Mouse (Mus musculus) kidney, postnatal 0 days (tissue): ENCODE measurements around the gene Spata46. TPM values are rescaled to one million over a fixed set of nuclear protein-coding genes. Genes with fewer than 3 reads are reported as not detected.

Source experiments
- ATAC-seq: fragments of 200-750 bp; cut with Nextera tagmentation; replicated peaks from 2 replicates; pipeline ENCODE4 v1.8.0; 2017; ENCODE audit warnings: low read depth, moderate number of reproducible peaks, moderate TSS enrichment, moderate library complexity; ENCODE audit not compliant: low FRiP score
- DNase-seq: peaks from one replicate; pipeline ENCODE4 v3.0.0-alpha.2; 2016; ENCODE audit warnings: low spot score
- H3K27ac ChIP-seq: fragments of 300-500 bp; sonication (generic); 2 replicates; pipeline ENCODE4 v1.5.1; 2014; ENCODE audit warnings: mild to moderate bottlenecking
- H3K27me3 ChIP-seq: fragments of 300-500 bp; sonication (generic); 2 replicates; pipeline ENCODE4 v1.6.1; 2014; ENCODE audit warnings: low read length, mixed read lengths; ENCODE audit not compliant: insufficient read depth
- H3K36me3 ChIP-seq: fragments of 300-500 bp; sonication (generic); 2 replicates; pipeline ENCODE4 v1.6.1; 2014; ENCODE audit warnings: low read length, mixed read lengths; ENCODE audit not compliant: insufficient read depth
- H3K4me1 ChIP-seq: fragments of 300-500 bp; sonication (generic); replicated peaks from 2 replicates; pipeline ENCODE4 v1.6.1; 2014; ENCODE audit warnings: antibody characterized with exemption, low read length, mixed read lengths; ENCODE audit not compliant: insufficient read depth
- H3K4me2 ChIP-seq: fragments of 300-500 bp; sonication (generic); 2 replicates; pipeline ENCODE4 v1.6.1; 2014; ENCODE audit warnings: mild to moderate bottlenecking, low read length, moderate library complexity, mixed read lengths
- H3K4me3 ChIP-seq: fragments of 300-500 bp; sonication (generic); replicated peaks from 2 replicates; pipeline ENCODE4 v1.5.1; 2014; ENCODE audit warnings: low read depth, low read length
- H3K9ac ChIP-seq: fragments of 300-500 bp; sonication (generic); 2 replicates; pipeline ENCODE4 v1.6.1; 2014; ENCODE audit warnings: low read depth, low read length
- H3K9me3 ChIP-seq: fragments of 300-500 bp; sonication (generic); replicated peaks from 2 replicates; pipeline ENCODE4 v1.6.1; 2016; ENCODE audit warnings: low read length, inconsistent platforms, mixed read lengths
- CTCF ChIP-seq: IDR thresholded peaks from 2 replicates; pipeline ENCODE4 v1.5.1; 2016; ENCODE audit warnings: antibody characterized with exemption, low read depth, mild to moderate bottlenecking, moderate library complexity
- WGBS: fragments of 180-500 bp; shearing (Covaris S2); extraction: QIAGEN DNeasy Blood & Tissue Kit; methylation state at CpG from one replicate; pipeline ENCODE4 v1.1.7; 2014; 5-methylcytosine and 5-hydroxymethylcytosine counted together
- polyA plus RNA-seq: library from polyadenylated mRNA; unstranded; fragments of >200 nt; fragmentation: Nextera tagmentation; extraction: Ambion mirVana; gene quantifications from 2 replicates; pipeline ENCODE4 v1.2.1, GENCODE M21; 2015

Gene Spata46
- polyA plus RNA-seq, 1 experiment from 2014 or later: 0.62 TPM

DNA sequence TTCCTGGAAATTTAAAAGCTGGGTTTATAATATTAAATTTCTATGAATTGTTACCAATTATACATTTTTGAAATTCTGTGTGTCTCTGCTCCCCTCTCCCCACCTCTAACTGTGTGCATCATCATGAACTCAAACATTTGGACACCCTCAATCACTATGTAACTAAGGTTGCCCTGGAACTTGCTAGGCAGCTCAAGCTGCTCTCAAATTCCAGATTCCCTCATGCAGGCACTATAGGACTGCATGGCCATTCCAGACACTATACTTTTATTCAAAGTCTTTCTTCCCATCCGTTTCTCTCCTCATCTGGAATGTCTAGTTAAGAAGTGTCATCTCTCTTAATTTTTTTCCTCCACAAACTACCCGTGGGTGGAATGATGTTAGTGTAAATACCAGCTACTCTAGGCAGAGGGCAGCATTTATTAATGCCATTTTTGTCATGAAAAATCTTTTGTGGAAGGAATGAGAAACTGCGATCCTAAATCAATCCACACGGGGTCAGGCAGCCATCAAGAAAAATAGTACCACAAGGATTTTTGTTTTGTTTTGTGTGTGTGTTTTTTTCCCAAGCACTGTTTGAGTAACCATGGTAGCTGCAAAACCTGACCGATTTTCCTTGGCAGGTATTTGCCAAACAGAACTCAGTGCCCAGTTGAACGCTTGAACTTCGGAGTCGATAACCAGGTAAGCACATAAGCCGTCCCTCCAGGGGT is 16.2 kb upstream of the Spata46 start:
- no peak overlapping the region for H3K4me2 ChIP-seq
- no peaks in the 10 kb centered on the region for H3K9me3 ChIP-seq
- ATAC-seq (no peak), DNase-seq (peak; percentile 92)
- no peak overlapping the region for H3K27ac ChIP-seq
- no peaks in the 10 kb centered on the region for H3K4me1 ChIP-seq
- no peaks in the 10 kb centered on the region for H3K36me3 ChIP-seq
- WGBS: 37% methylated on average over 9 of the region's 9 CpGs
- no peaks in the 10 kb centered on the region for H3K27me3 ChIP-seq
- no peak overlapping the region for H3K9ac ChIP-seq
- no peak overlapping the region for H3K4me3 ChIP-seq
- peak; percentile 98 for TF ChIP-seq CTCF

DNA sequence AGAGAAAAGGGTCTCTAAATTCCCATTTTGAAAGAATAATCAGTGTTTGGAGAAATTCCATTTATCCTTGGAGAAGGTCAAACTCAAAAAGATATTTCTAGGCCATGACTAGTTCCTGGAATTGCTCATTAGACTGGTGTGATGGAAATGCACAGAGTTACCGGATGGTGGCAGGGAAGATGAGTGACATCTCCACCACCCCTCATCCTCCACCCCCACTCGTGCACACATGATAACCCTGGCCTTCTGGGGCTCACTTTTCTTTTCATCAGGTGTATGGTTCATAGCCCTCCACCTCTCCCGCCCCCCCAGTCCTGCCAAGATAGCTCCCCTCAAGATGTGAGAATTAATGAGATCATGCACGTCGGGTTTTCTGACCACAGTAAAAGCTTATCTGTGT is 15.3 kb upstream of the Spata46 start:
- no peaks in the 10 kb centered on the region for H3K36me3 ChIP-seq
- no peaks in the 10 kb centered on the region for H3K9me3 ChIP-seq
- H3K4me3 ChIP-seq: no peak overlapping the region
- ATAC-seq (no peak; the same call in 1 of the 2 replicates), DNase-seq (no peak)
- no peaks in the 10 kb centered on the region for H3K27me3 ChIP-seq
- H3K9ac ChIP-seq: no peak overlapping the region
- H3K4me2 ChIP-seq: no peak overlapping the region
- no peak for TF ChIP-seq CTCF
- no peaks in the 10 kb centered on the region for H3K4me1 ChIP-seq
- 82% methylated on average over 5 of the region's 5 CpGs for WGBS
- no peak overlapping the region for H3K27ac ChIP-seq

DNA sequence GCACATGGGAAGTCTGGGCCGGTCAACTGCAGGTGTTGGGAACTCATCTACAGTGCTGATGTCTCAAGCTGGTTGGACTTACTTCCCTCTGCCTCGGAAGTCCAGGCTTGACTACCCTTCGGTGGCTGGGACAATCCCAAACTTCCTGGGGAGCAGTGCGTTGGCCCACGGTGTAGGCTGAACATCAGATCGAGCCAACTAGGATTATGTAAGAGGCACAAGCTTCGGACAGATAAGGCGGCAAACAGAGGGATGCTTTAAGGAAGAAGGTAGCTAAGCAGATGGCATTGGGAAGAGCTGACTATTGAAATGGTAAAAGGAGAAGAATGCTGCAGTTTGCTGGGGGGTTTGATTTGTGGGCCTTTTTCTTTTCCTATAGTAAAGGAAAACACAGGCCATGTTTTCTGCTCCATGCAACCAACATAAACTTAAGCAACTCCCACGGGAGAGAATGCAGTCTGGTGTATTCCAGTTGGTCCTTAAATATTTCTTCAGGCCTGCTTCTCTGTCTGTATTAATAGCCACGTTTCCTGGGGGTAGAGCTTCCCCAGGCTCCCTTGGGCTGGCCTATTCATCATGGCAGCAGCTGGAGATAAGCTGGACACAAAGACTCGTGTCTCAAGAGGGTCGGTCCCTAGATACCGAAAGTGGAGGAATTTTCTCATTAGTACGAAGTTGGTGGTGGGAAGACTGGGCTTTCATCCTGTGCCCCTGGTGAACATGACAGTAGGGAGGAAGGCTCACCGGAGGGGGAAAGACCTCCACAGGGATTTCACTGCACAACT is 13.6 kb upstream of the Spata46 start:
- ATAC-seq (no peak), DNase-seq (no peak)
- Histone ChIP-seq H3K27ac (no peak overlapping the region), H3K9ac (no peak overlapping the region), H3K4me3 (no peak overlapping the region), H3K9me3 (no peaks in the 10 kb centered on the region), H3K4me1 (no peaks in the 10 kb centered on the region), H3K4me2 (no peak overlapping the region), H3K27me3 (no peaks in the 10 kb centered on the region), H3K36me3 (no peaks in the 10 kb centered on the region)
- TF ChIP-seq CTCF: no peak
- 82% methylated on average over 15 of the region's 15 CpGs for WGBS

DNA sequence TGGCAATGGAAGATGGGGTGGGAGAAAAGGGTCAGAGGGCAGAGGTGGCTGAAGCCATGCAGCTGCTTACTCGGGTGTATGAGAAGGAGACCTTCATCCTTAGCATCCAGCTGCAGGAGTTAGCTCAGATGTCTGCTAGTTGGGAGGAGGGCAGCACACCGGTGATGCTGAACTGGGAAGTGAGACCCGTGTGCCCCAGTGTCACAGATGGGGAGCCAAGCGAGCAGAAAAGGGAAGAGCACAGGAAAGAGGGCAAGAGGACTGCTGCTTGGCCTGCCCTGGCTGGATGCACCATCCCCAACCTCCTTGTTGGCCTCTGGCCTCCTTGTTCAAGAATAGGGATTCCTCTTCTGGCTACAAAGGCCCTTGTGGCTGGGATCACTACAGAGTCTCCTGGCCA is 9.1 kb upstream of the Spata46 start:
- Histone ChIP-seq H3K4me1 (no peaks in the 10 kb centered on the region), H3K9me3 (no peaks in the 10 kb centered on the region), H3K4me2 (no peak overlapping the region), H3K9ac (no peak overlapping the region), H3K36me3 (no peaks in the 10 kb centered on the region), H3K27ac (no peak overlapping the region), H3K27me3 (no peaks in the 10 kb centered on the region), H3K4me3 (no peak overlapping the region)
- DNase-seq (peak; percentile 9), ATAC-seq (no peak)
- no peak for TF ChIP-seq CTCF
- 38% methylated on average over 4 of the region's 4 CpGs for WGBS

- H3K27me3 ChIP-seq: no peaks in the 10 kb centered on the region
- ATAC-seq: no peak
- DNase-seq: no peak
- no peaks in the 10 kb centered on the region for H3K9me3 ChIP-seq
- H3K36me3 ChIP-seq: no peaks in the 10 kb centered on the region
- H3K4me2 ChIP-seq: no peak overlapping the region
- H3K4me3 ChIP-seq: no peak overlapping the region
- WGBS: 89% methylated on average over 9 of the region's 9 CpGs
- no peaks in the 10 kb centered on the region for H3K4me1 ChIP-seq
- H3K27ac ChIP-seq: no peak overlapping the region
- no peak overlapping the region for H3K9ac ChIP-seq
- no peak for TF ChIP-seq CTCF
Measured at GRCm38 (mm10) chr1:170301686-170302085, 6.9 kb upstream of the Spata46 start.

GRCm38 (mm10) chr1:170302456-170302855 is 6.1 kb upstream of the Spata46 start:
- ATAC-seq: no peak
- Histone ChIP-seq H3K27ac (no peak overlapping the region), H3K27me3 (no peaks in the 10 kb centered on the region), H3K9me3 (no peaks in the 10 kb centered on the region), H3K4me2 (no peak overlapping the region), H3K36me3 (no peaks in the 10 kb centered on the region), H3K4me1 (no peaks in the 10 kb centered on the region), H3K9ac (no peak overlapping the region), H3K4me3 (no peak overlapping the region)
- TF ChIP-seq CTCF: no peak
- WGBS: 85% methylated on average over 6 of the region's 6 CpGs
- DNase-seq: no peak
